Mouse (Mus musculus): ENCODE results near the gene Cd33.

DNA sequence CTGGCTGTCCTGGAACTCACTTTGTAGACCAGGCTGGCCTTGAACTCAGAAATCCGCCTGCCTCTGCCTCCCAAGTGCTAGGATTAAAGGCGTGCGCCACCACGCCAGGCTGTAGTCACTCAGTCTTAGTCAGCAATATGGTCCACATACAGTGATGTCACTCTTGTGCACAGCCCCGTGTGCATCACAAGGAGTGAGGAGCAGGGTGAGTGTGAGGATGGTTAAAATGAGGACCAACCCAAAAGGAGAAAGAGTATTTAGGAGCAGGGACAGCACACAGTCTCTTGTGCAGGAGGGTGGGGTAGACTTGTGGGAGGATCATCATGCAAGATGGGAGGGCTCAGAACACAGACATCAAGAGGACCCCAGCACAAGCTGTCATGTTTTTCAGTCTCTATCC lies 11.1 kb upstream of the Cd33 start:
- TF ChIP-seq CTCF (IDR thresholded peaks at IDR 0.05; ENCODE audit: control insufficient read depth, insufficient read depth, insufficient read length) (no peak), MAX (IDR thresholded peaks at IDR 0.05) (no peak), USF1 (IDR thresholded peaks at IDR 0.05; ENCODE audit: low read depth) (no peak), CEBPB (IDR thresholded peaks at IDR 0.05; ENCODE audit: low read depth) (no peak), MYOD1 (IDR thresholded peaks at IDR 0.05; ENCODE audit: control insufficient read depth, insufficient read length, low read depth) (no peak), FOSL1 (IDR thresholded peaks at IDR 0.05; ENCODE audit: insufficient read depth, low read length, poor library complexity, severe bottlenecking) (no peak)
